Mouse (Mus musculus) spleen, adult 2 months (tissue): ENCODE results near the gene Rbbp8nl. TPM values are rescaled to one million over a fixed set of nuclear protein-coding genes. Genes with fewer than 3 reads are reported as not detected.

Source experiments
- DNase-seq, 2 experiments: peaks; one replicate each; pipeline versions ENCODE4 v3.0.0 to v3.0.0-alpha.2; 2012 to 2021; ENCODE audit warnings: low spot score in 2 of 2, low read depth in 1 of 2
- H3K27ac ChIP-seq: fragments of 200-500 bp; 2 replicates; pipeline ENCODE4 v1.5.1; 2012; ENCODE audit warnings: low read length, inconsistent platforms; ENCODE audit not compliant: insufficient read depth
- H3K27me3 ChIP-seq: fragments of 200-500 bp; 2 replicates; pipeline ENCODE4 v1.6.1; 2012; ENCODE audit warnings: mild to moderate bottlenecking, moderate library complexity, low read length, inconsistent platforms; ENCODE audit not compliant: control insufficient read depth, insufficient read depth
- H3K36me3 ChIP-seq: fragments of 200-500 bp; 2 replicates; pipeline ENCODE4 v1.6.1; 2012; ENCODE audit warnings: mild to moderate bottlenecking, low read length, inconsistent platforms; ENCODE audit not compliant: control insufficient read depth, insufficient read depth
- H3K4me1 ChIP-seq: fragments of 200-500 bp; 2 replicates; pipeline ENCODE4 v1.6.1; 2011; ENCODE audit warnings: inconsistent platforms; ENCODE audit not compliant: control insufficient read depth, insufficient read depth, insufficient read length
- H3K4me3 ChIP-seq: fragments of 200-500 bp; 2 replicates; pipeline ENCODE4 v1.5.1; 2011; ENCODE audit warnings: mild to moderate bottlenecking, inconsistent platforms; ENCODE audit not compliant: insufficient read depth, insufficient read length; ENCODE audit errors: extremely low read depth
- CTCF ChIP-seq: fragments of 200-500 bp; IDR thresholded peaks from 2 replicates; pipeline ENCODE4 v1.5.1; 2011; ENCODE audit warnings: mild to moderate bottlenecking, inconsistent platforms; ENCODE audit not compliant: insufficient read depth, insufficient read length, insufficient replicate concordance; ENCODE audit errors: extremely low read depth
- POLR2A ChIP-seq: fragments of 200-500 bp; IDR thresholded peaks from 2 replicates; pipeline ENCODE4 v1.6.1; 2011; ENCODE audit warnings: low read depth, low read length, inconsistent platforms
- WGBS: fragments of 180-500 bp; shearing (Covaris S2); methylation state at CpG from one replicate; pipeline ENCODE4 v1.1.7; 2018; 5-methylcytosine and 5-hydroxymethylcytosine counted together
- polyA plus RNA-seq: library from polyadenylated mRNA; depleted of rRNA; stranded (reverse); fragments of >200 nt; gene quantifications from 2 replicates; pipeline ENCODE4 v1.2.3, GENCODE M21; 2012

Gene Rbbp8nl
- polyA plus RNA-seq, 1 experiment: not detected

DNA sequence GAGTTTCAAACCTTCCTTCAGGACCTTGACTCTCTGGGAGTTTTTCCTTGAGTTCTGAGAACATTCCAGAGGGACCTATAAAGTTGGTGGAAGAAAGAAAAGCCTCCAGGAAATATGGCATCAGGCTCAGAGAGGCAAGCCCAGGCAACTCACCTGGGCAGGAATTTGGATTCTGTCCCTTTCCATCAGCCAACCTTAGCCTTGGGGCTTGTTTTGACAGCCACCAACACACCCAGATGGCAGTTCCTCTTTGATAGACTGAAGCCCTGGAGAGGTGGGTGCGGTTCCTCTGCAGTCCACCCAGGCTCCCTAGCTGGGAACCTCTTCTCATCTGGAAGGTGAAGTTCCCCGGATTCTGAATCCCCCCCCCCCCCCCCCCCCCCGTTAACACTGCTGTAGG is 53.2 kb downstream of the Rbbp8nl start:
- no peak for TF ChIP-seq POLR2A
- TF ChIP-seq CTCF: no peak
- H3K4me3 ChIP-seq: no peak overlapping the region
- no peak overlapping the region for H3K27ac ChIP-seq
- H3K27me3 ChIP-seq: no peaks in the 10 kb centered on the region
- 32% methylated on average over 3 of the region's 3 CpGs for WGBS
- no peaks in the 10 kb centered on the region for H3K4me1 ChIP-seq
- DNase-seq: no peak
- no peaks in the 10 kb centered on the region for H3K36me3 ChIP-seq

GRCm38 (mm10) chr2:180235788-180236187 is 53.9 kb downstream of the Rbbp8nl start:
- TF ChIP-seq CTCF (no peak), POLR2A (no peak)
- H3K4me1 ChIP-seq: no peaks in the 10 kb centered on the region
- H3K27ac ChIP-seq: no peak overlapping the region
- no peaks in the 10 kb centered on the region for H3K36me3 ChIP-seq
- no peak overlapping the region for H3K4me3 ChIP-seq
- H3K27me3 ChIP-seq: no peaks in the 10 kb centered on the region
- no peak for DNase-seq
- WGBS: 87% methylated on average over 4 of the region's 4 CpGs

GRCm38 (mm10) chr2:180234980-180235379 is 54.7 kb downstream of the Rbbp8nl start:
- TF ChIP-seq POLR2A: no peak
- no peak for DNase-seq
- Histone ChIP-seq H3K4me3 (no peak overlapping the region), H3K27ac (no peak overlapping the region), H3K36me3 (no peaks in the 10 kb centered on the region), H3K4me1 (no peaks in the 10 kb centered on the region), H3K27me3 (no peaks in the 10 kb centered on the region)
- 83% methylated on average over 6 of the region's 6 CpGs for WGBS

DNA sequence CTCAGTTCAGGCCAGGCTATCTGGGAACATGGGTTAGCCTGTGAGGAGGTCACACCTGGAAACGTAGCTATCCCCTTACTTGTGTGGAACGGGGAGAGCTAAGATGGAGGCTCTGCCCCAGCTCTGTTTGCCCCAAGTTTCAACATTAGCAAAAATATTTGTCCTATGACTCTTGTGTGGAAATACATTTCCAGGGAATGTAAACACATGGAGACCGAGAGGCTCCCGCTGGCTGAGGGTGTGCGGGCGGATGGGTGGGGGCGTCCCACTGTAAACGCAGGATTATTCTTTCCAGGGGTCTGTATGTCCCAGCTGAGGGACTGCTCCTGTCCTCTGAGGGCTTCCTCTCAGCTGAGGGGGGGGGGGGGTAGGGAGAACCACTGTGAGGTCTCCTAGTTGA is 55.3 kb downstream of the Rbbp8nl start:
- WGBS: 95% methylated on average over 8 of the region's 8 CpGs
- TF ChIP-seq POLR2A (no peak), CTCF (no peak)
- no peak overlapping the region for H3K4me3 ChIP-seq
- DNase-seq: no peak
- H3K36me3 ChIP-seq: no peaks in the 10 kb centered on the region
- H3K27ac ChIP-seq: no peak overlapping the region
- H3K27me3 ChIP-seq: no peaks in the 10 kb centered on the region
- no peaks in the 10 kb centered on the region for H3K4me1 ChIP-seq

GRCm38 (mm10) chr2:180233101-180233904 is 56.4 kb downstream of the Rbbp8nl start:
- Histone ChIP-seq H3K36me3 (no peaks in the 10 kb centered on the region), H3K4me1 (no peaks in the 10 kb centered on the region), H3K27me3 (no peaks in the 10 kb centered on the region), H3K27ac (no peak overlapping the region), H3K4me3 (no peak overlapping the region)
- no peak for DNase-seq
- TF ChIP-seq POLR2A (no peak), CTCF (no peak)
- 84% methylated on average over 7 of the region's 7 CpGs for whole genome bisulfite sequencing

DNA sequence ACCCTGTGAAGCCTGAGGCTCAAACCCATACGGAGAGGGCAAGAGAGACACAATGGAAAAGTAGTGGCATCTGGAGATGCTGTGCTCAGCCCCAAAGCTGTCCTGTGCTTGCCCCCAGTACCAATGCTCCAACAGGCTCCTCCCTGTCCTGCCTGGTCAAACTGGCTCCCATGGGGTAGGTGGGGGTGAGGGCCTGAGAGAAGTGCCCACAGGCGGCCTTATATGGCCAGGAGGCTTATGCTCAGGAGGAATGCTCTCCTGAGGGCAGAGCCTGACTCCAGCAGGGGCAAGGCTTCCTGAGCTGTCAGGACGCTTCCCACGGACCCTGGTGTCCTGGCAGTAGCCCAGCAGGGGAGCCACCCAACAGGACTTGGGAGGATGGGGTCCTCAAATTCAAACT is 59.2 kb downstream of the Rbbp8nl start:
- Histone ChIP-seq H3K27me3 (peaks cover 7% of the 10 kb centered on the region), H3K27ac (no peak overlapping the region), H3K36me3 (no peaks in the 10 kb centered on the region), H3K4me1 (peaks cover 3% of the 10 kb centered on the region; the same call in 1 of the 2 replicates), H3K4me3 (no peak overlapping the region)
- 90% methylated on average over 4 of the region's 4 CpGs for whole genome bisulfite sequencing
- no peak for DNase-seq
- TF ChIP-seq POLR2A (no peak), CTCF (no peak)

DNA sequence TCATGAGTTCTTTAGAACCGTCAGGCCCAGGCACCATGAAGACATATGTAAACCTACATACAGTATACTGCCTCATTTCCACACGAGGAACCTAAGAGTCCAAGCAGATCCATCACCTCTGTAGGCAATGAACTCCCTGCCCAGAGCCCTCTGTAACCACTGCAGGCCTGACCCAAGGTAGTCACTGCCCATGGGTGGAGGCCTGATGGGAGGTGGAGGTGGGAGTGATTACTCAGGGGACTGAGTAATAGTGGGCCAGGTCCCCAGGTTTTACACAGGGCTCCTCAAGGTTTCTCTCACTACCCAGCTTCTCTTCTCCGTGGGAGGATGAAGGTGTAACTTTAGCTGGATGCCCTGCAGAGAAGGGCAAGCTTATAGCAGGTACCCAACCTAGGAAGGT is 60.5 kb downstream of the Rbbp8nl start:
- Histone ChIP-seq H3K36me3 (no peaks in the 10 kb centered on the region), H3K27ac (no peak overlapping the region), H3K27me3 (peaks cover 12% of the 10 kb centered on the region), H3K4me3 (no peak overlapping the region), H3K4me1 (peaks cover 5% of the 10 kb centered on the region; the same call in 1 of the 2 replicates)
- TF ChIP-seq CTCF (no peak), POLR2A (no peak)
- DNase-seq: no peak
- WGBS: 75% methylated on average over 3 of the region's 3 CpGs
